In genomic region chr6:5109925-5110714, GRCm38 (mm10) we compare ENCODE assay signal across 8 mouse cellular contexts.
A peak's percentile ranks its signal among the peaks of the same experiment; 100 is the strongest.
DNase-seq lines count a peak whose midpoint lies in the region; ATAC-seq lines count a peak whose summit lies in the region.

No protein-coding gene starts in this region.

- peak; percentile 90 for DNase-seq in adipocyte (ENCODE audit: low spot score)
- DNase-seq in embryo, embryonic 10.5 days (ENCODE audit: low spot score): peak; percentile 96
- DNase-seq in gastrocnemius, postnatal 14 days: peak; percentile 85
- peak; percentile 87 to 88 for DNase-seq in left cerebral cortex, postnatal 10 days (ENCODE audit: extremely low spot score in 1 of 2, low spot score in 2 of 2)
- peak; percentile 88 for DNase-seq in right cerebral cortex, postnatal 25 days
- peak; percentile 77 to 92 for DNase-seq in urinary bladder, postnatal 4 days (ENCODE audit: low spot score in 2 of 2)

- peak; percentile 56 for ATAC-seq in inflammation-experienced regulatory T-cells, adult 6 months
- peak; percentile 100 for ATAC-seq in megakaryocyte-erythroid progenitor cell, adult 5-6 weeks (replicated peaks; ENCODE audit: low FRiP score, low TSS enrichment, poor library complexity, severe bottlenecking)

- intact Hi-C loops in gastrocnemius, postnatal 14 days (cut with DNase I; ENCODE audit: low total_unique reads): loop anchor here (5.0 kb wide), 1 partner anchor 553 kb away; no protein-coding TSS in a partner anchor
- intact Hi-C loops in left cerebral cortex, postnatal 10 days (cut with DNase I): loop anchor here (5.0 to 10.0 kb wide), 6 partner anchors 208 to 1598 kb away; partner anchors contain the start of genes Asb4, Peg10, Ppp1r9a and Sgce

Comparison
In these comparisons a context has a peak if more than half of its experiments do, and no peak if none do; other contexts are left out.
1. Peak in every context shown above with its lines: DNase-seq and ATAC-seq.